Mouse (Mus musculus) spleen, postnatal 36 days (tissue): Measurements from ENCODE around the gene Platr17.
"Not testable (repeated sequence)": the region's sequence is repeated elsewhere in the genome, so short reads cannot be mapped to it uniquely, and the experiment has no call there.

ENCODE experiments used
- DNase-seq, 2 experiments: peaks; one replicate each; pipeline ENCODE4 v3.0.0; 2022; ENCODE audit warnings: low spot score in 2 of 2, mixed read lengths in 1 of 2

Platr17 gene

GRCm38 (mm10) chr17:33940206-33940805 lies 35.4 kb downstream of the Platr17 start, which contains the start of the genes Pfdn6 and Wdr46:
Pfdn6 (minus strand) TSS chr17:33940343.
Wdr46 (plus strand) TSS chr17:33940660.
- peak; percentile 82 to 88 for DNase-seq

GRCm38 (mm10) chr17:33940981-33941380 lies 36.0 kb downstream of the Platr17 start:
- no peak for DNase-seq

- DNase-seq = no peak
Measured at GRCm38 (mm10) chr17:33941381-33941780, 36.4 kb downstream of the Platr17 start.

- no peak for DNase-seq
Measured at GRCm38 (mm10) chr17:33943454-33943853, 38.5 kb downstream of the Platr17 start.

GRCm38 (mm10) chr17:33947430-33948089 lies 42.6 kb downstream of the Platr17 start:
- DNase-seq = no peak

- no peak for DNase-seq
Measured at GRCm38 (mm10) chr17:33948090-33948904, 43.4 kb downstream of the Platr17 start.

GRCm38 (mm10) chr17:33948905-33949537 lies 44.1 kb downstream of the Platr17 start:
- DNase-seq = no peak

- no peak for DNase-seq
Measured at GRCm38 (mm10) chr17:33950131-33950625, 45.2 kb downstream of the Platr17 start.

GRCm38 (mm10) chr17:33951021-33951946 lies 46.3 kb downstream of the Platr17 start, which contains the start of gene B3galt4:
B3galt4 (minus strand) TSS chr17:33951488.
- DNase-seq = peak; percentile 77 to 78

- DNase-seq = not testable (repeated sequence)
Measured at GRCm38 (mm10) chr17:33952015-33952414, 47.1 kb downstream of the Platr17 start.

- DNase-seq = no peak
Measured at GRCm38 (mm10) chr17:33952879-33953278, 47.9 kb downstream of the Platr17 start.

GRCm38 (mm10) chr17:33953310-33953709 lies 48.4 kb downstream of the Platr17 start:
- no peak for DNase-seq

GRCm38 (mm10) chr17:33953961-33954565 lies 49.1 kb downstream of the Platr17 start:
- DNase-seq = no peak

- peak; percentile 34 to 49 for DNase-seq
Measured at GRCm38 (mm10) chr17:33954646-33955554, 50.0 kb downstream of the Platr17 start.

- peak; percentile 96 to 97 for DNase-seq
Measured at GRCm38 (mm10) chr17:33955555-33956214, 50.8 kb downstream of the Platr17 start, which contains the start of the genes Vps52 and Rps18. Vps52 (plus strand) TSS chr17:33955812. Rps18 (minus strand) TSS chr17:33956001.
